Comparison of ENCODE assay signal across 19 mouse cellular contexts in genomic region chr5:18177810-18178209, GRCm38 (mm10).
DNase-seq lines count a peak whose midpoint lies in the region; ATAC-seq and TF ChIP-seq lines count a peak whose summit lies in the region.
"Had no signal": no experiment of that assay in that cellular context is flagged by ENCODE, and none has a peak within 500 bp of the region (broad histone marks: within the 10 kb centered on the region; RNA-seq: fewer than 3 reads in every experiment).

No protein-coding gene starts in this region.

- H3K9ac ChIP-seq in lung, embryonic 14.5 days, result no peak overlapping the region
- no peak overlapping the region for H3K9ac ChIP-seq in lung, embryonic 15.5 days

- TF ChIP-seq POLR2A in lung, adult 2 months (IDR thresholded peaks at IDR 0.05; ENCODE audit: borderline replicate concordance, extremely low read depth, low read depth, low read length), result no peak

- H3K4me1 ChIP-seq in lung, embryonic 14.5 days (ENCODE audit: insufficient read depth), result no peaks in the 10 kb centered on the region
- H3K4me1 ChIP-seq in lung, embryonic 15.5 days, result no peaks in the 10 kb centered on the region
- no peaks in the 10 kb centered on the region for H3K4me1 ChIP-seq in lung, adult 2 months (ENCODE audit: control insufficient read depth, insufficient read depth, low read length)

- ATAC-seq in lung, embryonic 14.5 days (ENCODE audit: insufficient read depth), result peak; percentile 82
- ATAC-seq in lung, embryonic 15.5 days (ENCODE audit: borderline replicate concordance, extremely low read depth, low FRiP score, low TSS enrichment), result peak; percentile 72; the same call in 1 of the 2 replicates
- ATAC-seq: activated CD4-positive, CD25-positive, alpha-beta regulatory T cell, adult 4 months; CD4-positive, CD25-positive, alpha-beta regulatory T cell, adult 4 months; Patski had no signal

- WGBS in lung, embryonic 14.5 days, result 45% methylated on average over 3 of the region's 3 CpGs
- 49% methylated on average over 3 of the region's 3 CpGs for WGBS in lung, embryonic 15.5 days
- 62% methylated on average over 3 of the region's 3 CpGs for WGBS in lung, adult 2 months

- peak; percentile 51 for DNase-seq in lung, embryonic 14.5 days
- no peak for DNase-seq in lung, postnatal 10 days
- no peak for DNase-seq in lung, adult 2 months
- DNase-seq: adrenal gland, adult 2 months; adrenal gland, adult 8-10 months; adrenal gland, postnatal 10 days; adrenal gland, postnatal 14 days; adrenal gland, postnatal 25 days; adrenal gland, postnatal 36 days; B cell, adult 2 months; cerebellum, adult 11 months; cerebellum, adult 11-12 months; cerebellum, adult 18-20 months had no signal

- no peaks in the 10 kb centered on the region for H3K27me3 ChIP-seq in lung, embryonic 14.5 days (ENCODE audit: insufficient read depth, low read length)
- no peaks in the 10 kb centered on the region for H3K27me3 ChIP-seq in lung, embryonic 15.5 days
- H3K27me3 ChIP-seq: CH12.LX, Patski had no signal

- no peak overlapping the region for H3K4me2 ChIP-seq in lung, embryonic 14.5 days
- no peak overlapping the region for H3K4me2 ChIP-seq in lung, embryonic 15.5 days

- H3K9me3 ChIP-seq in lung, embryonic 14.5 days (ENCODE audit: low read depth, low read length), result no peaks in the 10 kb centered on the region
- no peaks in the 10 kb centered on the region for H3K9me3 ChIP-seq in lung, embryonic 15.5 days
- H3K9me3 ChIP-seq: G1E had no signal

- H3K4me3 ChIP-seq in lung, embryonic 14.5 days (ENCODE audit: low read depth, low read length), result no peak overlapping the region
- H3K4me3 ChIP-seq in lung, embryonic 15.5 days, result no peak overlapping the region
- no peak overlapping the region for H3K4me3 ChIP-seq in lung, adult 2 months (replicated peaks; ENCODE audit: extremely low read depth, low read depth, low read length)

- TF ChIP-seq CTCF in lung, embryonic 14.5 days (IDR thresholded peaks at IDR 0.05; ENCODE audit: low read depth), result no peak
- no peak for TF ChIP-seq CTCF in lung, adult 2 months (IDR thresholded peaks at IDR 0.05; ENCODE audit: insufficient read depth, low read length)

- H3K36me3 ChIP-seq in lung, embryonic 14.5 days (ENCODE audit: insufficient read depth), result no peaks in the 10 kb centered on the region
- no peaks in the 10 kb centered on the region for H3K36me3 ChIP-seq in lung, embryonic 15.5 days
- H3K36me3 ChIP-seq: G1E had no signal

- H3K27ac ChIP-seq in lung, embryonic 14.5 days (ENCODE audit: low read depth), result no peak overlapping the region
- H3K27ac ChIP-seq in lung, embryonic 15.5 days, result no peak overlapping the region
